Mouse (Mus musculus) heart, postnatal 36 days (tissue): ENCODE data around the gene Gm17304. TPM values are rescaled to one million over a fixed set of nuclear protein-coding genes. Genes with fewer than 3 reads are reported as not detected.
A peak's percentile ranks its signal among the peaks of the same experiment; 100 is the strongest.

Experiments
- DNase-seq, 2 experiments: peaks; one replicate each; pipeline ENCODE4 v3.0.0; 2021 to 2022
- intact Hi-C: fragments of 180-260 bp; cut with DNase I; formaldehyde crosslinking; loops from one replicate; pipeline ENCODE4 v1.15.1; 2025
- total RNA-seq, 2 experiments: library from RNA; stranded (reverse); gene quantifications; 2 replicates each; pipeline ENCODE4 v1.2.3; 2021

The Gm17304 gene
- total RNA-seq, 2 experiments from 2014 or later = not detected

GRCm38 (mm10) chr5:106620446-106620845 is 11.5 kb downstream of the Gm17304 start:
- no peak for DNase-seq
- intact Hi-C loops = no loop called here

GRCm38 (mm10) chr5:106622193-106622592 is 13.3 kb downstream of the Gm17304 start:
- intact Hi-C loops = no loop called here
- no peak for DNase-seq

GRCm38 (mm10) chr5:106623337-106623736 is 14.4 kb downstream of the Gm17304 start:
- intact Hi-C loops = no loop called here
- DNase-seq = peak; percentile 14 to 25

GRCm38 (mm10) chr5:106628369-106629149 is 19.7 kb downstream of the Gm17304 start:
- no peak for DNase-seq
- intact Hi-C loops = no loop called here

GRCm38 (mm10) chr5:106636423-106636946 is 27.6 kb downstream of the Gm17304 start:
- intact Hi-C loops = no loop called here

GRCm38 (mm10) chr5:106639627-106640026 is 30.7 kb downstream of the Gm17304 start:
- intact Hi-C loops = no loop called here
- DNase-seq = no peak

More at GRCm38 (mm10) chr5:106636423-106636946, 27.6 kb downstream of the Gm17304 start:
- DNase-seq = no peak

- intact Hi-C loops = no loop called here
- DNase-seq = no peak
Observed at GRCm38 (mm10) chr5:106640235-106640809, 31.4 kb downstream of the Gm17304 start.

GRCm38 (mm10) chr5:106641876-106642275 is 33.0 kb downstream of the Gm17304 start:
- intact Hi-C loops = no loop called here
- DNase-seq = no peak

GRCm38 (mm10) chr5:106643434-106643833 is 34.5 kb downstream of the Gm17304 start:
- no peak for DNase-seq
- intact Hi-C loops = no loop called here

- DNase-seq = no peak
- intact Hi-C loops = loop anchor here (2.0 to 5.0 kb wide), 2 partner anchors 43 to 187 kb away; no protein-coding TSS in a partner anchor
Observed at GRCm38 (mm10) chr5:106649441-106649840, 40.5 kb downstream of the Gm17304 start.

GRCm38 (mm10) chr5:106649995-106650394 is 41.1 kb downstream of the Gm17304 start:
- intact Hi-C loops = loop anchor here (2.0 to 10.0 kb wide), 3 partner anchors 42 to 285 kb away; no protein-coding TSS in a partner anchor

GRCm38 (mm10) chr5:106652220-106652753 is 43.4 kb downstream of the Gm17304 start:
- no peak for DNase-seq
- intact Hi-C loops = loop anchor here (10.0 kb wide), 1 partner anchor 287 kb away; no protein-coding TSS in a partner anchor

More at GRCm38 (mm10) chr5:106649995-106650394, 41.1 kb downstream of the Gm17304 start:
- no peak for DNase-seq

GRCm38 (mm10) chr5:106652790-106653328 is 44.0 kb downstream of the Gm17304 start:
- intact Hi-C loops = loop anchor here (10.0 kb wide), 1 partner anchor 288 kb away; no protein-coding TSS in a partner anchor
- no peak for DNase-seq

Other genes starting within 250 kb of the Gm17304 start
- gene Barhl2, start 150.9 kb upstream of the Gm17304 start, total RNA-seq = not detected
- gene Zfp644, start 88.2 kb downstream of the Gm17304 start, total RNA-seq = 10 to 100 TPM; 53.8 to 59.8 TPM